Mouse (Mus musculus): ENCODE measurements around the gene Treh.
A peak's percentile ranks its signal among the peaks of the same experiment; 100 is the strongest.
"Not testable (repeated sequence)": the region's sequence is repeated elsewhere in the genome, so short reads cannot be mapped to it uniquely, and the experiment has no call there.

Treh gene

DNA sequence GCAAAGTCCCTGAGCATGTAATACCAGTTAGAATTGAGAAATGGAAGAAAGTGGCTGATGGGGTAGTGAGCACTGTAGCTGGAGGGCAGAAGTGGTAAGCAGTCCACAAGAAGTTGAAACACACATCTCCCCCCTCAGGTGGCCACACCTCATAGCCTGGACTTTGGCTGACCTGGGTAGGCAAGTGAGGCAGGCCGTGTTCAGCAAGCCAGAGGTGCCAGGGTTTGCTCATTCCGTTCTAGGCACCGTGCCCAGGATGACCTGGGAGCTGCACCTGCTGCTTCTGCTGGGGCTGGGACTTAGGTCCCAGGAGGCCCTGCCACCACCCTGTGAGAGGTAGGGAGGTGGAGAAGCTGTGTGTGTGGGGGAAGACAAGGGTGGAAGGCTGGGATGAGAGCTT lies at the start of gene Treh:
Treh (plus strand) TSS at position 229 of the 400 bp plus-strand sequence.
- no peak for DNase-seq (ENCODE audit: low spot score)

DNA sequence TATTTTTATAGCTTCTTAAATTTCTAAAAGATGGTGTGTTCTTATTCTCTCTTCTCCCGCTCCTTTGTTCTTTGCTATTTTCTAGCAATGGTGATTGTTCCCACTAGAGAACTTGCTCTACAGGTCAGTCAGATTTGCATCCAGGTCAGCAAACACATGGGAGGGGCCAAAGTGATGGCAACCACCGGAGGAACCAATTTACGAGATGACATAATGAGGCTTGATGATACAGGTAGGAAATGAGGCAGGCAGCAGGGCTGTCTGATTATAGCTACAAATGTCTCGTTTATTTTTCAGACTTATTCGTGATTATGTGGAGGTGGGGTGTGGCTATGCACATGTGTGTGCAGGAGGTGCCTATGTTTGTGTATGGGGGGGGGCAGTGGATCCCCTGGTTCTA lies 48.6 kb upstream of the Treh start:
- no peak for DNase-seq (ENCODE audit: low spot score)

DNA sequence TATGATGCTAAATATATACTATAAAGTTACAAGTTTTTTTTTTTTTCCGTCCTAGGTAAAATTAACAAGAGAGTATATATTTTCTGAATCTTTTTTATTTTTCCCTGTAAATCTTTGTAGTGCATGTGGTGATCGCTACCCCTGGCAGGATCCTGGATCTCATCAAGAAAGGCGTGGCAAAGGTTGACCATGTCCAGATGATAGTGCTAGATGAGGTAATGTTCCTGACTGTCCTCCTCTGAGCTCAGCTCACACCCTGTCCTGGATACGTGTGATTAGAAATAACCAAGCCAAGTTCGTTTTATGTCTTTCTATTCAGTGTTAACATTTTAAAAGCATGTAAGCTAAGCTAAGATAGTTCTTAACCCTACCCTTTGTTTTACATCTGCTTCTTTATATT lies 46.8 kb upstream of the Treh start:
- DNase-seq (ENCODE audit: low spot score): no peak

DNA sequence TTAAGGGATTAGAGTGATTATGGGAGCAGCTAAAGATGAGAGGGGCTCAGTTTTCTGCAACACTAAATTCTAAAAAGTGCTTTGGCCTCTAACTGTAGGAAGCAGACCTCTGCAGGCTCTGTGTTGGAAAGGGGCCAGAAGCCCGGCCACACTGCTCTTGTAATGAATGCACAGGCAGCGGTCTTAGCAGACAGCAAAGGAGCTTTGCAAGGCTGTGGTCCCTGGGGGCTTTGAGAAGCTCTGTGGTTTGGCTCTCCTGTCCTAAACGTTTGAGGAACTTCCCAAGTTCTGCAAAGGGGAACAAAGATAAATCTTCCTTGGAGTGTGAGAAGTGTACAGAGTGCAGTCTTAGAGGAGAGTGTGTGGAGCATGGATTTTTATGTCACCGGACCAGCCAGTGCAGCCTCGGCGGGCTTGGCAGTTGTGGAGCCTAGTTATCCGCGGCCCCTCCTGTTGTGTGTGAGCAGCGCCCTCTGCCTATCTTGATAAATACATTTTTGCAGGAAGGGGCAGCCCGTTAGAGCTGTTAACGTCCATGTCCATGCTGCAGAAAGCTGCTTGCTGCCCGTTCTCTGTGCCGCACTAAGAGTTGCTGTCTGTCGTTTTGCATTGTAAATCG lies 35.4 kb upstream of the Treh start:
- no peak for DNase-seq (ENCODE audit: low spot score)

DNA sequence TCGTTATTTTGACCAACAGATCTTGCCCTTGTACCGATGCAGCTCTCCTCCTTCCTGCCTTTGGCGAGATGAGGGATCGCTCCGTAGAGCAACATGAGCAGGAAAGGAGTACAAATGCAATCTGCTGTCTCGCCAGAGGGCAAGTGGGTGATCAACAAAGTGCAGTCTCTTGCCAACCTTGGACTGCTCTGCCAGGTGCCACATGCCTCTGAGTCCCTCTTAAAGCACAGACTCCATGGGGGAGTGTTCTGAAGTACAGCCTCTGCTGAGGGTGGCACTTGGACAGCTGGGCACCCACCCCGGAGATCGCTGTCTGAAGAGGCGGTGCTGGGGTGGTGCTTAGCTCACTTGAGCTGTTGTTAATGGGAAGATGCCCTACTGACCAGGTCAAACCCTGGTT lies 34.3 kb upstream of the Treh start:
- not testable (repeated sequence) for DNase-seq (ENCODE audit: low spot score)

DNA sequence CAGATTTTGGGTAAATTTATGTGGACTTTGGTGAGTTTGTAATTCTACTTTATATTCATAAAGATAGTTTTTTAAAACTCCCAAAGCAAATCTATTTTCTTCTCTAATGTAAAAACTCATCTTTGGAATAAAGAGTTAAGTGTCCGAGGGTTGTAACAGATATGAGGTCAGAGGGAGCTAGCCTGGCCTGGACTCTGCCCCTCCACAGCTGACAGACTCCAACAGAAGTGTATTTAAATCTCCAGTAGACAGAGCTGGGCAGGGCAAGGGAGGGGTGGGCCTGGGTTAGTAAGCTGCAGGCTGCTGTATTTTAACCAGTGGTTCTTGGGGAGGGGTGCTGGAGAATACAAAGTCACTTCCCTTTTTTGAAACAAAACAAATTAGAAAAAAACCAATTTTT lies 33.0 kb upstream of the Treh start:
- DNase-seq (ENCODE audit: low spot score): not testable (repeated sequence)

DNA sequence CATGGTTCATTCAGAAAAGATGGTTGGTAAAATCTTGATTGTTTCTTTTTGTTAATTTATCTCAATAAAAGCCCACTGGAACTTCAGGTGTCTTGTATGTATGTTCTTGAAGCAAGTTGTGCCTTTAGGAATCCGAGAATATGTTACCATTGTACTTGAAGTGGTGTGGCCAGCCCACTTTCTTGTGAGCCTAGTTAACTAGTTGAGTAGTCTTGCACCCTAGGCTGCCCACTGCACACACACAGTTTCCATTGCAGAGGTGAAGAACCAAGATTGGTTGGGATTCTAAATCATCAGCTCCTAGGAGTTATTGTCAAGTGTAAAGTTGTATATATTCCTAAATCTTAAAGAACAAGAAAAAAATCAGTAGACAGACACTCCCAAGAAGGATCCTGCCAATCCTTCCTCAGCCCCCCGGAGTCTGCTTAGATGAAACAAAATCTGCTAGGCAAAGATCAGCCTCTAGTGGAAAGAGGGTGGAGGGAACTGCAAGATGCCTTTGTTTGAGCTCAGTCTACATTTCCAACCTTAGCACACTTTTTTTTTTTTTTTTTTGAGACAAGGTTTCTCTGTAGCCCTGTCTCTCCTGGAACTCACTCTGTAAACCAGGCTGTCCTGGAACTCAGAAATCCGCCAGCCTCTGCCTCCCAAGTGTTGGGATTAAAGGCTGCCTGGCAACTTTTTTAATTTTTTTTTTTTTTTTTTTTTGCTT lies 32.2 kb upstream of the Treh start:
- DNase-seq (ENCODE audit: low spot score): no peak

DNA sequence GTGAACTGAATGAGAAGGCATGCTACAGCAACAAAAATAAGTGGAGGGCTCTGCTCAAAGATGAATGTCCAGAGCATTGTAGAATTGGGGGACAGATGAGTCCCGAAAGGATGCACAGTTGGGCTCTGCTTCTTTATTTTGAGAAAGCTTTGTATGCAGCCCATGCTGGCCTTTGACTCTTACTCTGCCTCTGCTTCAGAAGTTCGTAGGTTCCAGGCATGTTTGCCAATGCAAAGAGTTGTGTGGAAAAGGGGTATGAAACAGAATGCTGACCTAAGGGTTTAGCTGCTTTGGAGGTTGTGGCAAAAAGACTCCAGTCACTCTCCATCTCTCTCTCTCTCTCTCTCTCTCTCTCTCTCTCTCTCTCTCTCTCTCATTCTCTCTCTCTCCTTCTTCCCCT lies 31.4 kb upstream of the Treh start:
- no peak for DNase-seq (ENCODE audit: low spot score)

DNA sequence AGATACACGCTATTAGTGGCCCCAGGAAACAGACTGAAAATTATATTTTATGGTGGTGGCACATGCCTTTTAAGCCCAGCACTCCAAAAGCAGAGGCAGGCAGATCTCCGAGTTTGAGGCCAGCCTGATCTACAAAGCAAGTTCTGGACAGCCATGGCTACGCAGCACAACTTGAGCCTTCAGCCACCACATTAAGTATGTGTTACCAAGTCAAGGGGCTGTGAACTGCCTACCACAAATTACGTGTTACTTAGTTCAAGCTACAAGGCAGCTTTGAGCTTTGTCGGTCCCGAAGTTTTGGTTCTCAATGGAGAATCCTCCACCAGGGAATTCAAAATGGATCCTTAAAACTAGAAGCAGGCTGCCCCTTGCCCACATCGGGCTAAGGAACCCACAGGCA lies 29.9 kb upstream of the Treh start:
- DNase-seq (ENCODE audit: low spot score): no peak

DNA sequence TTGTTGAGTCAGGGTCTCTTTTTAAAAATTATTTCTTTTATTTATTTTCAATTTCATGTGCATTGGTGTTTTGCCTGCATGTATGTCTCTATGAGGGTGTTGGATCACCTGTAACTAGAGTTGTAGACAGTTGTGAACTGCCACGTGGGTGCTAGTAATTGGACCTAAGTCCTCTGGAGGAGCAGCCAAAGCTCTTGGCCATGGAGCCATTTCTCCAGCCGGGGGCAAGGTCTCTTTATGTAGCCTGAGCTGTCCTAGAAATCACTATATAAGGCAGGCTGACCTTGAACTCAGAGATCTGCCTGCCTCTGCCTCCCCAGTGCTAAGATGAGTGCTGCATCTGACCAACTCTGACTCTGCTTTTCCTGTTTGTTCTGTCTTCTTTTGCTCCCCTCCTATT lies 28.8 kb upstream of the Treh start:
- no peak for DNase-seq (ENCODE audit: low spot score)

DNA sequence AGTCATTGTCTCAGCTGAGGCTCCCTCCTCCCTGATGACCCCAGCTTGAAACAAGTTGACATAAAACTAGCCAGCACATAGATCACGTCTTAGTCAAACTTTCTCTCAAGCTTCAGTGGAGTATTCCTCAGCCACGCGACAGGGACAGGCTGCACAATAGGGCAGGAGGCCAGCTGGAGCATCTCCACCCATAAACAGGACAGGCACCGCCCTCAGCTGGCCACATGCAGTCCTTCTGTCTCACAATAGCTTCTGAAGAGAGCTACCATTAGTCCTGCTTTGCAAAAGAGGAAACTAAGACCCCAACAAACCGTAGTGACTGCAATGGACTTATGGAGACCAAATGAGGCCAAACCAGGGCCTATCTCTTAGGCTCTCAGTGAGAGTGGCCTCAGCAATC lies 27.6 kb upstream of the Treh start:
- no peak for DNase-seq (ENCODE audit: low spot score)

DNA sequence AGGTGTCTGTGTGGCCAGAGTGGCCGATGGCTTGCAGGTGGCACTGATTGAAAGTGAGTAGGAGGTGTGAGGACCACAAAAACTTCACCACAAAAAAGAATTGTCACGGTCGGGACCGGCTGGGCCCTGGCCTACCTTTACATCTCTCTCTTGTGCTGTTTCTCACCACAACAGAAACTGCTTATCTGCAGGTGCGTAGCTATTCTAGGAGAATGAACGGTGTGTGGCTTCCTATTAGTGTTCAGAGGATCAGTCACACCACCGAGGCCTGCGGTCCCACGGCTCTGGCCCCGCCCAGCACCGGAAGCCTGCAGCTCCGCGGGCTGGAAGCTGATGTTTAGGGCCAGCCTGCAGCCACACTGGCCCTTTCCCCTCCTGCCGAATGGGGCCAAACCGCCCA lies 27.1 kb upstream of the Treh start:
- no peak for DNase-seq (ENCODE audit: low spot score)

DNA sequence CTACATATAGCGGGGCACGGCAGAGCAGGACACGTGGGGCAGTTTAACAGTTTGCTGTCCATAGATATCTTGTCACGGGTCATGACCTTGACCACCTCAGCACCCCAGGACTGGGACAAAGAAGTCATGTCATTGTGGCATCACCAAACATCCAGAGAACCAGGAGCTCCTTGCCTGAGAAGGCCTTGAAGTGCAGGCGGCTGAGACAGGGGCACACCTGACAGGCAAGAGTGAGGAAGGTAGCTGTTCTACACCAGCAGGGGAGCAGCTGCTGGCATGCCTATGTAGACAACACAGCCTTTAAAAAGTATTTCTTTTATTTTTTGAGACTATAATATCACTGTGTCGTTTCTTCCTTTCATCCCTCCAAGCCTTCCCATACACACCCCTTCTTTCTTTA lies 26.7 kb upstream of the Treh start:
- DNase-seq (ENCODE audit: low spot score): no peak

DNA sequence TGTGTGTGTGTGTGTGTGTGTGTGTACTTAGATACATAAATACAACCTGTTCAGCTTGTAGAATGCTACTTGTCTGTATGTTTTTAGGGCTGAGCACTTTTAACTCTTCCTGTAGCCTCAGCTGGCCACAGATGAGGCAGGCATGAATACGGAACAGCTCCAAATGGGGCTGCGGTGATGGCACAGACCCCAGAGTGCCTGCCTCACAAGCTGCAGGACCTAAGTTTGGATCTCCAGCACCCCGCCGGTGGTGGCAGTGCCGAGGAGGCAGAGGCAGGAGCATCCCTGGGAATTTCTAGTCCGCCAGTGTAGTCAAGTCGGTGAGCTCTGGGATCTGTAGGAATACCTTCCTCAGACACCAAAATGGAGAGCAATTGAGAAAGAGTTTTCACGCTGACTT lies 26.0 kb upstream of the Treh start:
- no peak for DNase-seq (ENCODE audit: low spot score)

DNA sequence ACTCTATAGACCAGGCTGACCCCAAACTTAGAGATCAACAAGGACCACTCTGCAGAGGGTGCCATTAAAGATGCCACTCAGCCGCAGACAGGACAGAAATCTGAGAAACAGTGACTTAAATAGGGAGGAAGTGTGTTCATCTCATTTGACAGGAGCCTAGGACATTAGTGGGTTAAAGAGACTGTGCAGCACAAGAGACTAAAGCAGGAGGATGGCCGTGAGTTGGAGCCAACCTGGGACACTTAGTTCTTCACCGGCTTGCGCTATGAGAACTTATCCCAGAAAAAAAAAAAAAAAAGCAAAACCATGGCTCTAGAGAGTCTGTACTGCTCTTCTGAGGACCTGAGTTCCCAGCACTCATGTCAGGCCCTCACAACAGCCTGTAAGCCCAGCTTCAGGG lies 25.4 kb upstream of the Treh start:
- no peak for DNase-seq (ENCODE audit: low spot score)

DNA sequence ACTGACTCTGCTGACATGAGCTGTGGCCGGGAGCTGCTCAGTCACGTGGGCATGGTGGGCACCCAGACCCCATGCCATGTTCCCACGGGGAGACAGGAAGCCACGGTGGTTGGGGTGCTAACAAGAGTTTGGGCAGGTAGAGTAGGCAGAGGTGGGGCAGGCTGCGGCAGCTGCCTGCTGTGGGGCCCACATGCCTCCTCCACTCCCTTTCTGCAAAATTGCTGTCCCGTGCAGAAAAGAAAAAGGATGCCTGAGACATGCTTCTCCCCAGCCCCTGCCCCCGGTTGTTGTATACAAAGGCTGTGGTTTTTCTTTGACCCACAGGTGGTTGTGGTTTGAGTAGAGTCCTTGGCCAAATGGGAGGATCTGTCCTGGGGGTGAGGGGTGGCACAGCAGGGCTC lies 24.2 kb upstream of the Treh start:
- no peak for DNase-seq (ENCODE audit: low spot score)

DNA sequence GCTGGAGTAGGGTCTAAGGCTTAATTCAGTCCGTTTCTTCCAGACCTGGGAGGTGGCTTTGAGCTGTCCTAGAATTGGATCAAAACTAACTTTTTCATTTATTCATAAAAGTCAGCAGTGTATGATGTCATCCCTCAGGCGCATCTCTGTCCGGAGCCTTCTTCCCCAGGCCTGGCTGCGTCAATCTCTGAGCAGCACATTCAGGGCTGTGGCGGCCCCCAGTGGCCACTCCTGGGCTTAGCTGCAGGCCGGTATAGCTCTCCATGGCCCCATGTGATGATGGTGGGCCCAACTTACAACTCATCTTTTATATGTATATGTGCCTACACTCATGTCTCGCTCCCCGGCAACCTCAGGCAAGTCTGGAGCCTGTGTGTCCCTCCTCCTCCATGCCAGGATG lies 21.0 kb upstream of the Treh start:
- DNase-seq (ENCODE audit: low spot score): peak; percentile 75

DNA sequence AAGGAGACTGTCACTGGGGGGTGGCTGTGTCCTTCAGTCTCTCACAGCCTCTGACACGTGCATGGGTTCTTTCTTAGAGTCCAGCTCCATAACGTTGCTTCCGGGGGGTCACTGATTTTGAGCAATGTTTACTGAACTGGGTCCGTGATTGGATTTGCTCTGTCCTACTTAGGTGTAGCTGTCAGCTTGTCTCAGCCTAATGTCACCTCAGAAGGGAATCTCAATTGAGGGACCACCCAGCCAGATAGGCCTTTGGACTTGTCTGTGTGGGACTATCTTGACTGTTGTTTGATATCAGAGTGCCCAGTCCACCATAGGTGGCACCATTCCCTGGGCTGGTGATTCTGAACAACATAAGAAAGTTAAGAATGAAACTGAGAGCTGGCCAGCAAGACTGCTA lies 19.1 kb upstream of the Treh start:
- no peak for DNase-seq (ENCODE audit: low spot score)

DNA sequence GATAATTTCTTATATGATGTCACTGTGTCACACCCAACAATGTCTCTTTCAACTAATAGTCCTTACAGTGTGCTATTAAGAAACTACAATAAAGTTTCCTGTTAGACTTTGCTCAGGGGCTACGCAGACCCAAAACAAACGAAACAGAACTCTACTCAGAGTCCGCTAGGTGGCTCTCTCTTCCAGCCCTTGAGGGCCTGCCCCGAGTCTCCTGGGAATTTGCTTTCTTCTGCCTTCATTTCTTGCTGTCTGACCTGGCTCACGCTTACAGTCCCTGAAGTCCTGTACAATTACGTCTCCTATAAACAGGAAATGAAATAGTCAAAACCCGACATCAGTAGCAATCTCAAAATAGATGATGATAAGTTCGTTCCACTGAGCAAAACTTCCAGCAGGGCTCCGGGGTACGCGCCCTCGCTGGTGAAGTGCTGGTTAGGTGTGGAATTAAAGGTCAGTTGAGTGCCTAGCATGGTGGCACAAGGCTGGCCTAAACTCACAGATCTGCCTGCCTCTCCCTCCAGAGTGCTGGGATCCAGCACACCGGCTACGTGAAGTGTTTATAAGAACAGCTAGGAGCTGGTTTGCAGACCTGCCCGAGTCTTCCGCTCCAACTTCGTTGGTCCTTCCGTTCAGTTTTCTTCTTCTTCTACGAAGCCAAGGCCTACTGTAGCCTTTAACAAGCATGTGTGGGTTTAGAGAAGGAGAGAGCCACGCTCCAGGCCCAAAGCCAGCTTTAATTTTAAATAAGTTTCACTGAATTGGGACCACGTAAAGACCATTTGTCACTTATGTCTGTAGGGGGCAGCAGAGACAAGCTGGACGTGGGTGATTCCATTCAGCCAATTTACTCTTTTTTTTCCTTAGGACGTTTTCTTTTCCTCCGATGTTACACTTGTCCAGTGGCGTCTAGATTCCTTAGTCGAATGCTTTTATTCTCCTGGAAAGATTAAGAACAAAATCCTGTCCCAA lies 17.7 kb upstream of the Treh start:
- DNase-seq (ENCODE audit: low spot score): peak; percentile 92

DNA sequence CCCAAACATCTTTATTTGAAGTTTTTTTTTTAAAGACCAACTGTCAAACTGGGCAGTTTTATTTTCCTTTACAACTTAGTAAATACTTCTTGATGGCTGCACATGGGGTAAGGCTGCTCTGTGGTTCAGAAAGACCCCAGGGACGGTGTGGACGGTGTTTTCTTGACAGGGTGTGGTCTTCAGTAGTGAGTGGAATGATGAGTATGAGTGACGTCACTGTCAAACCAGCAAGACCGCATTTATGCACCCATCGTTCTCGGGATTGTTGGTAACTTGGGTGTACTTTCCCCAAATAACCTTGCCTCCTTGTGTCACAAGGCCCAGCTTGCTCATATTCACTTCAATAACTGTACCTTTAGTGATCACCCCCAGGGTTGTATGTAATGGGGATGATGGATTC lies 9.3 kb upstream of the Treh start:
- DNase-seq (ENCODE audit: low spot score): no peak

DNA sequence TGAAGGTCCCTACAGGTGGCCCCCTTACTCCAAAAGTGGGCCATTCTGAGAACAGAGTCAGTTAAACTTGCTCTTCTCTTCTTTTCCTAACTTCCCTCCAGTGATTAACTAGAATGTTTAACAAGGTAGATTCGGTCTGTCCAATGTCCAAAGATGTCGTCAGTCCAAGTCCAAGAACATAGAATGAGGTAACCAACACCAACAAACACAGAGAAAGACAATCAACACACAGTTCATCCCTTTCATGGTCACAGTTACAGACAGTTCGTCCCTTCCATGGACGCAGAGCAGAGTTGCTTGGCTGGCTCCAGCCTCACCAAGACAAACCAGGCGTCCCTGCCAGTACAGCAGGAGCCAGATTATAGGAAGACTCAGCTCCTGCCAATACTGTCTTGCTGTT lies 1.6 kb upstream of the Treh start:
- DNase-seq (ENCODE audit: low spot score): no peak

DNA sequence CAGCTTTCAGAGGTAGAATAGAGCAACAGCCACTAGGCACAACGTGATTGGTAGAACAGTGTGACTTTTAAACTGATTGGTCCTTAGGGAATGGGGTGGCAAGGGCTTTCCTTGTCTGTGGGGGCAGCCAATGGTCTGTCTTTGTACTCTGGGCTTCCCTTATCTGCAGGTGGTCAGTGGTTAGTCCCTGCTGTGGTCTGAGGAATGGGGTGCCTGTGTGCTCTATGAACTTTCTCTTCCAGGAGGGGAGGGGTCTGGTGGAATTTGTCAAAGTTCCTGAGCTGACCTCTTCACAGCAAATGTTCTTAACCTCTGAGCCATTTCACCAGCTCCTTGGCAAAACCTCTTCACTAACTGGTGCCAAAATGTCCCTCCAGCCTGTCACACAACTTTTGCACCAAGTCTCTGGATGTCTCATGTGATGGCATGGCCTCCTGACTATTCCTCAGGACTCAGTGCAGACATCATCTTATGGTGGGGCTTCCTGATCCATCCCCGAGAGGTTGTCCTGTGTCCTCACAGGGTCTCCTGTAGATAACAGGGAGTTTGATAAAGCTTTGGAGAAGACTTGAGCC lies 655 bp upstream of the Treh start:
- no peak for DNase-seq (ENCODE audit: low spot score)

All from embryo, embryonic 10 days (tissue).